In the genomic region with DNA sequence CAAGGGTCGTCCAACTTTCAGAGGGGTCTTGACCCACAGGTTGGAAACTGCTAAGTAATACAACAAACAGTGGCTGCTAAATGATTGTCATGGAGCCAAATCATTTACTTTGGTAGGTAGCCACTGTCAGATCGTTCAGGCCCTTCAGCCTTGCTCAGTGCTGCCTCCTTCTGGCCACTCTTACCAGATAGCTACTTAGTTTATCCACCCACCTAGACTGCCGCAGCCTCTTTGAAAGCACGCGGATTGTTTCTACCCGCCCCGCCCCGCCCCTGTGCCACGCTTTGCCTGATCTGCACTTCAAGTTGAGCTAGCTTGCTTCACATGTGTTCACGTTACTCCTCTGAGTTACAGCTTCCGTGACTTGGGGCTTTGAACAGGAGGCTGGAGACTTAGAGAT, we compare ENCODE assay signal across 9 mouse cellular contexts. TPM values are rescaled to one million over a fixed set of nuclear protein-coding genes. Genes with fewer than 3 reads are reported as not detected.
DNase-seq lines count a peak whose midpoint lies in the region; ATAC-seq lines count a peak whose summit lies in the region.
"Had no signal": no experiment of that assay in that cellular context is flagged by ENCODE, and none has a peak within 500 bp of the region (broad histone marks: within the 10 kb centered on the region; RNA-seq: fewer than 3 reads in every experiment).

No protein-coding gene starts in this region.

- no peak overlapping the region for H3K4me2 ChIP-seq in embryonic facial prominence, embryonic 14.5 days (ENCODE audit: low read depth, low read length)

- no peaks in the 10 kb centered on the region for H3K36me3 ChIP-seq in embryonic facial prominence, embryonic 14.5 days (ENCODE audit: control insufficient read depth, insufficient read depth, low read length)

- intact Hi-C loops in gastrocnemius, postnatal 14 days (cut with DNase I; ENCODE audit: low total_unique reads): loop anchor here (5.0 kb wide), 1 partner anchor 305 kb away; no protein-coding TSS in a partner anchor

- H3K9ac ChIP-seq in embryonic facial prominence, embryonic 14.5 days (ENCODE audit: low read depth, low read length): no peak overlapping the region

- H3K27ac ChIP-seq in embryonic facial prominence, embryonic 14.5 days (replicated peaks; ENCODE audit: low read depth, low read length): no peak overlapping the region

- H3K4me3 ChIP-seq in embryonic facial prominence, embryonic 14.5 days (ENCODE audit: low read depth, low read length): no peak overlapping the region

- H3K9me3 ChIP-seq in embryonic facial prominence, embryonic 14.5 days (ENCODE audit: control insufficient read depth, low read length): no peaks in the 10 kb centered on the region

- ATAC-seq in embryonic facial prominence, embryonic 14.5 days (ENCODE audit: low read depth): no peak

- WGBS in embryonic facial prominence, embryonic 14.5 days: 27% methylated on average over 11 of the region's 11 CpGs

- no peaks in the 10 kb centered on the region for H3K27me3 ChIP-seq in embryonic facial prominence, embryonic 14.5 days (replicated peaks; ENCODE audit: control insufficient read depth, insufficient read depth, low read length)

- no peaks in the 10 kb centered on the region for H3K4me1 ChIP-seq in embryonic facial prominence, embryonic 14.5 days (ENCODE audit: control insufficient read depth, insufficient read depth, low read length)

- peak; percentile 14 for DNase-seq in gastrocnemius, postnatal 10 days
- no peak for DNase-seq in gastrocnemius, postnatal 14 days
- peak; percentile 33 for DNase-seq in thymus, postnatal 0 days (ENCODE audit: low spot score)
- no peak for DNase-seq in thymus, adult 18-20 months
- DNase-seq in embryonic facial prominence, embryonic 14.5 days (ENCODE audit: low spot score): peak; percentile 26
- DNase-seq in lung, postnatal 25 days (ENCODE audit: low spot score): peak; percentile 5
- no peak for DNase-seq in Muller cell, postnatal 12 days (ENCODE audit: inconsistent ontology term)
- DNase-seq in cerebellum, adult 8-10 months: no peak

RNA-seq across cellular contexts. Expression of a gene that starts 14.6 kb away (rescaled TPM):
- total RNA-seq in gastrocnemius, postnatal 10 days (2021): not detected
- not detected for total RNA-seq in gastrocnemius, postnatal 14 days (2021)
- 0.59 and 0.66 TPM in 2 replicates for polyA plus RNA-seq in thymus, postnatal 0 days (2015; fragmentation: Nextera tagmentation; extraction: Ambion mirVana)
- 0.31 TPM in 1 of 2 replicates, not detected in the other for polyA plus RNA-seq in embryonic facial prominence, embryonic 14.5 days (2014; fragmentation: Nextera tagmentation; extraction: Ambion mirVana)
- polyA plus RNA-seq: lung, embryonic 16.5 days had no signal

Comparison
In these comparisons a context has a peak if more than half of its experiments do, and no peak if none do; other contexts are left out.
1. DNase-seq: peak in gastrocnemius, postnatal 10 days (single experiment), thymus, postnatal 0 days (single experiment), embryonic facial prominence, embryonic 14.5 days (single experiment) and lung, postnatal 25 days (single experiment); none in gastrocnemius, postnatal 14 days (single experiment), thymus, adult 18-20 months (0 of 2), Muller cell, postnatal 12 days (single experiment) and cerebellum, adult 8-10 months (single experiment).